Mouse (Mus musculus) erythroblast, embryonic 14.5 days (primary cell): ENCODE measurements around the gene Sox18.

Experiments
- GATA1 ChIP-seq: IDR thresholded peaks from 2 replicates; pipeline ENCODE4 v1.6.1; 2012; ENCODE audit warnings: low read length, inconsistent platforms, mixed read lengths
- TAL1 ChIP-seq: IDR thresholded peaks from 3 replicates; pipeline ENCODE4 v1.6.1; 2012; ENCODE audit warnings: low read length, inconsistent platforms, mixed read lengths

DNA sequence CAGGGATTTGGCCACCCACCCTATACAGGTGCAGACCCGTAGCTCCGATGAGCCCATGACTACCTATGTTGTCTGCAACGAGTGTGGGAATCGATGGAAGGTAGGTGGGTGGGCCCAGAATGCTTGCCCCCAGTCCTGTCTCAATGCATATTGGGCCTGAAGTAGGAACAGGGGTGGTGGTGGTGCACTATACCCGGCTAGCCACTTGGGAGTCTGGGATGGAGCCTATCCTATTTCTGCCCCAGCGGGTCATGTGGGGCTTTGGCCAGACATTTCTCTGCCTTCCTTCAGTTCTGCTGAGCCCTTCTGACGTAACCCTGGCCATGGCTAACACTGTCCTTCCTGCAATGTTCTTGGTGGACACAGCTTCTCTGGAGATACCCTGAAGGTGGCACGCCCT lies 16.1 kb upstream of the Sox18 start:
- TF ChIP-seq GATA1 (no peak), TAL1 (no peak)
